In genomic region chr6:38941016-38941415, GRCm38 (mm10) we compare ENCODE assay signal across 14 mouse cellular contexts.
DNase-seq lines count a peak whose midpoint lies in the region; ATAC-seq lines count a peak whose summit lies in the region.
"Had no signal": no experiment of that assay in that cellular context is flagged by ENCODE, and none has a peak within 500 bp of the region (broad histone marks: within the 10 kb centered on the region; RNA-seq: fewer than 3 reads in every experiment).

No protein-coding gene starts in this region.

- no peaks in the 10 kb centered on the region for H3K27me3 ChIP-seq in kidney, embryonic 14.5 days (ENCODE audit: control insufficient read depth, insufficient read depth, low read length)
- no peaks in the 10 kb centered on the region for H3K27me3 ChIP-seq in midbrain, embryonic 14.5 days (ENCODE audit: control insufficient read depth, insufficient read depth, low read length)

- H3K4me3 ChIP-seq in kidney, embryonic 14.5 days (ENCODE audit: low read length): no peak overlapping the region
- no peak overlapping the region for H3K4me3 ChIP-seq in midbrain, embryonic 14.5 days (replicated peaks; ENCODE audit: low read depth, low read length)
- H3K4me3 ChIP-seq: left cerebral cortex, adult 2 months had no signal

- H3K4me2 ChIP-seq in kidney, embryonic 14.5 days (replicated peaks; ENCODE audit: low read depth, low read length): no peak overlapping the region
- no peak overlapping the region for H3K4me2 ChIP-seq in midbrain, embryonic 14.5 days (ENCODE audit: low read length)
- H3K4me2 ChIP-seq: hindbrain, embryonic 14.5 days had no signal

- H3K36me3 ChIP-seq in kidney, embryonic 14.5 days (ENCODE audit: control insufficient read depth, insufficient read depth, low read length): no peaks in the 10 kb centered on the region
- no peaks in the 10 kb centered on the region for H3K36me3 ChIP-seq in midbrain, embryonic 14.5 days (ENCODE audit: control insufficient read depth, insufficient read depth, low read length)

- peak; percentile 48 for DNase-seq in kidney, postnatal 14 days
- DNase-seq in 3T3-L1 (ENCODE audit: low read depth, low spot score) (peak; percentile 49), 416B (ENCODE audit: low read depth) (peak; percentile 94)
- peak; percentile 38 for DNase-seq in lung, postnatal 10 days
- DNase-seq in ovary, adult 18-20 months (ENCODE audit: low spot score): no peak
- DNase-seq in midbrain, embryonic 14.5 days: no peak
- DNase-seq: forebrain, postnatal 0 days; gastrocnemius, postnatal 36 days had no signal

- H3K4me1 ChIP-seq in kidney, embryonic 14.5 days (ENCODE audit: control insufficient read depth, insufficient read depth, low read length): no peaks in the 10 kb centered on the region
- no peaks in the 10 kb centered on the region for H3K4me1 ChIP-seq in midbrain, embryonic 14.5 days (ENCODE audit: control insufficient read depth, insufficient read depth, low read length)

- 91% methylated on average over 1 of the region's 1 CpGs for WGBS in kidney, embryonic 14.5 days
- 94% methylated on average over 1 of the region's 1 CpGs for WGBS in midbrain, embryonic 14.5 days

- H3K27ac ChIP-seq in kidney, embryonic 14.5 days (ENCODE audit: low read depth, low read length): no peak overlapping the region
- no peak overlapping the region for H3K27ac ChIP-seq in midbrain, embryonic 14.5 days (replicated peaks; ENCODE audit: low read depth, low read length)
- H3K27ac ChIP-seq: hindbrain, embryonic 14.5 days; kidney, postnatal 0 days; left cerebral cortex, adult 2 months; liver, embryonic 14.5 days had no signal

- H3K9me3 ChIP-seq in kidney, embryonic 14.5 days (ENCODE audit: control insufficient read depth, low read length): peaks cover 3% of the 10 kb centered on the region; the same call in 1 of the 2 replicates
- no peaks in the 10 kb centered on the region for H3K9me3 ChIP-seq in midbrain, embryonic 14.5 days (ENCODE audit: control insufficient read depth, low read length)

- ATAC-seq in kidney, embryonic 14.5 days (ENCODE audit: low FRiP score, low TSS enrichment): no peak
- no peak for ATAC-seq in midbrain, embryonic 14.5 days (ENCODE audit: low FRiP score, low TSS enrichment)
- ATAC-seq: forebrain, postnatal 0 days; midbrain, embryonic 16.5 days had no signal

- H3K9ac ChIP-seq in kidney, embryonic 14.5 days (ENCODE audit: low read depth, low read length): no peak overlapping the region
- no peak overlapping the region for H3K9ac ChIP-seq in midbrain, embryonic 14.5 days (replicated peaks; ENCODE audit: low read length)
- H3K9ac ChIP-seq: forebrain, postnatal 0 days; hindbrain, embryonic 14.5 days; liver, embryonic 14.5 days had no signal

Comparison
In these comparisons a context has a peak if more than half of its experiments do, and no peak if none do; other contexts are left out.
1. DNase-seq: peak in kidney, postnatal 14 days (single experiment), 3T3-L1 (single experiment), 416B (single experiment) and lung, postnatal 10 days (single experiment); none in ovary, adult 18-20 months (single experiment) and midbrain, embryonic 14.5 days (single experiment).